Mouse (Mus musculus) embryonic facial prominence, embryonic 13.5 days (tissue): Measurements from ENCODE around the gene Rtn4r. TPM values are rescaled to one million over a fixed set of nuclear protein-coding genes. Genes with fewer than 3 reads are reported as not detected.

Experiments
- ATAC-seq: fragments of 200-750 bp; cut with Nextera tagmentation; 2 replicates; pipeline ENCODE4 v1.8.0; 2017; ENCODE audit warnings: low read depth; ENCODE audit not compliant: insufficient number of reproducible peaks, insufficient read depth, low FRiP score, low TSS enrichment
- H3K27ac ChIP-seq: fragments of 300-500 bp; sonication (generic); 2 replicates; pipeline ENCODE4 v1.5.1; 2015; ENCODE audit warnings: moderate library complexity, mild to moderate bottlenecking, inconsistent platforms
- H3K27me3 ChIP-seq: fragments of 300-500 bp; sonication (generic); 2 replicates; pipeline ENCODE4 v1.6.1; 2015; ENCODE audit warnings: mild to moderate bottlenecking, inconsistent platforms
- H3K36me3 ChIP-seq: fragments of 300-500 bp; sonication (generic); 2 replicates; pipeline ENCODE4 v1.6.1; 2015; ENCODE audit warnings: mild to moderate bottlenecking, inconsistent platforms
- H3K4me1 ChIP-seq: fragments of 300-500 bp; sonication (generic); 2 replicates; pipeline ENCODE4 v1.6.1; 2015; ENCODE audit warnings: inconsistent platforms
- H3K4me2 ChIP-seq: fragments of 300-500 bp; sonication (generic); 2 replicates; pipeline ENCODE4 v1.6.1; 2015; ENCODE audit warnings: moderate library complexity, mild to moderate bottlenecking, inconsistent platforms
- H3K4me3 ChIP-seq: fragments of 300-500 bp; sonication (generic); 2 replicates; pipeline ENCODE4 v1.5.1; 2015; ENCODE audit warnings: mild to moderate bottlenecking, inconsistent platforms
- H3K9ac ChIP-seq: fragments of 300-500 bp; sonication (generic); 2 replicates; pipeline ENCODE4 v1.6.1; 2015; ENCODE audit warnings: mild to moderate bottlenecking, inconsistent platforms
- H3K9me3 ChIP-seq: fragments of 300-500 bp; sonication (generic); 2 replicates; pipeline ENCODE4 v1.6.1; 2016; ENCODE audit warnings: inconsistent platforms
- WGBS: fragments of 180-500 bp; shearing (Covaris S2); methylation state at CpG from one replicate; pipeline ENCODE4 v1.1.7; 2015; ENCODE audit warnings: mixed read lengths; 5-methylcytosine and 5-hydroxymethylcytosine counted together
- microRNA-seq: library from miRNA; unstranded; fragments of <30 nt; microRNA quantifications from one replicate; pipeline ENCODE4, GENCODE M21; 2016
- polyA plus RNA-seq: library from polyadenylated mRNA; unstranded; fragments of >200 nt; fragmentation: Nextera tagmentation; extraction: Ambion mirVana; gene quantifications from 2 replicates; pipeline ENCODE4 v1.2.1, GENCODE M21; 2015

Rtn4r gene
- polyA plus RNA-seq, 1 experiment from 2014 or later = 5.6 TPM

DNA sequence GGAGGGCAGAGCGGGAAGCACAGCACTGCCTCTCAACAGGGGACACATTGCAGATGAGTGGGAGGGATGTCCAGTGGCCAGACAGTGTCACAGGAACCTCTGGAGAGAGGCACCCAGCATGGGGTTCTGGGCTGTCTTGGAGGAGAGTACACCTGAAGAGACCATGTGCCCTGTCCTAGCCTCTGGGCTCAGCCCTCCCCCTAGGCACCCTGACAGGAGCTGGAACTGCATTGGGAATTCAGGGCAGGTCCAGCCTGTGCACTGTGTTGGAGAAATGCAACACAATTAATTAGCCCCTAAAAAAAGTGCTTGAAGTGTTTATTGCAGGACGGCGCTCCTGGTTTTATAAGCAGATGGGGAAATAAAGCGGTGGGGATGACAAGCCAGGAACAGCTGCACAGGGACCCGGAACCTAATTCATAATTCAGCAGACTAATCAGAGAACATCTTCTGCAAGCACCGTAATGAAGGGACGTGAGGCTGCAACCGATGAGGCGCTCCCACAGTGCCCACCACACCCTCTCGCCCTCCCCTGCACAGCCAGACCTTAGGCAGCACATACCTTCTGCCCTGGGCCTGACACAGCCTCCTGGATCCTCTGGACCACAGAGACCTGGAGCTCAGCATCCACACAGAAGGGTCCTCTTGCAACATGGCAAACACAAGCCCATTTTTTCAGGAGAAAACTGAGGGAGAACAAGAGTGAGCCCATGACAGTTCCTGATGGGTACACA lies 71.1 kb downstream of the Rtn4r start:
- H3K4me2 ChIP-seq = no peak overlapping the region
- peaks cover 25% of the 10 kb centered on the region; the same call in 1 of the 2 replicates for H3K4me1 ChIP-seq
- 80% methylated on average over 10 of the region's 10 CpGs for WGBS
- H3K36me3 ChIP-seq = no peaks in the 10 kb centered on the region
- 0 out of 2 replicates have a peak overlapping the region, but pooled peaks have one; percentile 16 for H3K9ac ChIP-seq
- H3K9me3 ChIP-seq = no peaks in the 10 kb centered on the region
- no peaks in the 10 kb centered on the region for H3K27me3 ChIP-seq
- no peak overlapping the region for H3K27ac ChIP-seq
- ATAC-seq = no peak
- H3K4me3 ChIP-seq = no peak overlapping the region

DNA sequence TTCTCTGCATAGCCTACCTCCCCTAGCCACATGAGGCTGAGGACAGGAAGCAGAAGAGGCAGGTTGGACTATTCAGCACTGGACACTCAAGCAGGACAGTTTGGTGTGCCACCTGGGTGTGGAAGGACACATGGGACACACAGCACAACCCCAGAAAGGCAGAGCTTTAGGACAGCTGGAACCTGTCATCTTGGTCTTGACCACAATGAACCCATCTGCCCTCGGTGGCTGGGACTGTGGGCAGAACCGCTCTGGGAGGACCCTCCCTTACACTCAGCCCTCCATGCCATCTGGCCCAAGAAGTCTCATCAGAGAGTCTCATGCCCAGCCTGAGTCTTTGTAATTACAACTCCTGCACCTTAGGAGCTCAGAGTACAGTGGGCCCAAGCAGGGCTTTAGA lies 72.6 kb downstream of the Rtn4r start:
- no peak overlapping the region for H3K27ac ChIP-seq
- 70% methylated on average over 2 of the region's 2 CpGs for WGBS
- ATAC-seq = no peak

GRCm38 (mm10) chr16:18201620-18202019 lies 74.2 kb downstream of the Rtn4r start:
- Histone ChIP-seq H3K27me3 (peaks cover 3% of the 10 kb centered on the region; the same call in 1 of the 2 replicates), H3K4me1 (peaks cover 11% of the 10 kb centered on the region; the same call in 1 of the 2 replicates), H3K27ac (no peak overlapping the region), H3K9me3 (no peaks in the 10 kb centered on the region), H3K4me3 (no peak overlapping the region), H3K4me2 (no peak overlapping the region), H3K9ac (no peak overlapping the region), H3K36me3 (no peaks in the 10 kb centered on the region)
- ATAC-seq = no peak
- 16% methylated on average over 1 of the region's 1 CpGs for WGBS

More for the DNA sequence above, 72.6 kb downstream of the Rtn4r start:
- H3K9ac ChIP-seq = no peak overlapping the region
- no peaks in the 10 kb centered on the region for H3K36me3 ChIP-seq
- H3K4me1 ChIP-seq = peaks cover 13% of the 10 kb centered on the region; the same call in 1 of the 2 replicates
- H3K4me3 ChIP-seq = no peak overlapping the region
- H3K9me3 ChIP-seq = no peaks in the 10 kb centered on the region
- no peaks in the 10 kb centered on the region for H3K27me3 ChIP-seq
- no peak overlapping the region for H3K4me2 ChIP-seq

Small RNA genes within 50 kb of the gene (microRNA-seq; reads per million reads assigned to microRNA genes)
- gene Mir6366 = not detected

Other genes with a start within 250 kb of the Rtn4r start
- gene Gm20518, start 236.0 kb upstream of the Rtn4r start, polyA plus RNA-seq = 0.14 and 0.39 TPM in 2 replicates
- gene Tssk1, start 233.4 kb upstream of the Rtn4r start, polyA plus RNA-seq = 0.14 TPM in 1 of 2 replicates, not detected in the other
- 96.8 and 97.0 TPM in 2 replicates for gene Dgcr2, start 229.1 kb upstream of the Rtn4r start, polyA plus RNA-seq
- 0.20 TPM in 1 of 2 replicates, not detected in the other for gene Tssk2, start 229.0 kb upstream of the Rtn4r start, polyA plus RNA-seq
- gene Ess2, start 216.3 kb upstream of the Rtn4r start, polyA plus RNA-seq = 43.7 and 46.9 TPM in 2 replicates
- not detected in 2 replicates for gene Gsc2, start 212.6 kb upstream of the Rtn4r start, polyA plus RNA-seq
- gene Slc25a1, start 199.4 kb upstream of the Rtn4r start, polyA plus RNA-seq = 77.7 and 90.5 TPM in 2 replicates
- not detected in 2 replicates for gene Vpreb2, start 147.2 kb upstream of the Rtn4r start, polyA plus RNA-seq
- 118 and 123 TPM in 2 replicates for gene Dgcr6, start 74.8 kb upstream of the Rtn4r start, polyA plus RNA-seq
- 8.2 and 10.5 TPM in 2 replicates for gene Prodh, start 37.4 kb upstream of the Rtn4r start, polyA plus RNA-seq
- not detected in 2 replicates for gene Ccdc188, start 90.2 kb downstream of the Rtn4r start, polyA plus RNA-seq
- gene Zdhhc8, start 107.5 kb downstream of the Rtn4r start, polyA plus RNA-seq = 13.9 and 18.1 TPM in 2 replicates
- gene Trmt2a, start 121.0 kb downstream of the Rtn4r start, polyA plus RNA-seq = 110 and 112 TPM in 2 replicates
- 608 and 686 TPM in 2 replicates for gene Ranbp1, start 121.1 kb downstream of the Rtn4r start, polyA plus RNA-seq
- gene Gm49776, start 130.7 kb downstream of the Rtn4r start, polyA plus RNA-seq = 0.59 and 3.0 TPM in 2 replicates
- 38.6 and 39.9 TPM in 2 replicates for gene Dgcr8, start 161.6 kb downstream of the Rtn4r start, polyA plus RNA-seq
- 27.6 and 30.6 TPM in 2 replicates for gene Tango2, start 220.5 kb downstream of the Rtn4r start, polyA plus RNA-seq
- gene Arvcf, start 220.5 kb downstream of the Rtn4r start, polyA plus RNA-seq = 30.8 and 33.6 TPM in 2 replicates